Mouse (Mus musculus): ENCODE results near the gene Prdm4.

DNA sequence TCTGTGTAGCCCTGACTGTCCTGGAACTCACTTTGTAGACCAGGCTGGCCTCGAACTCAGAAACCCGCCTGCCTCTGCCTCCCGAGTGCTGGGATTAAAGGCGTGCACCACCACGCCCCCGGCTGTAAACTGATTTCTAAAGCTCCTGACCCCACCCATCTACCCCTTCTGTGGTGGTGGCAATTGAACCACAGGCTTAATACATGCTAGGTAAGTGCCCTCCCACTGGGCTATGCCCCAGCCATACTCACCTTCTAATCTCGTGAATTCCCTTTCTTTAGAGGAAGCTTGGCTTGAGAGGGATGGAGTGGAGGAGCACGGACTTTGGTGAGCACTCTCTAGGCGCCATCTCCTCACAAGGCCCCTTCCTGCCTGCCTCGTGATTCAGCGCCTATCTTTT, 13.0 kb upstream of the Prdm4 start:
- TF ChIP-seq POLR2A (IDR thresholded peaks at IDR 0.05; ENCODE audit: borderline replicate concordance, extremely low read depth, low read depth, low read length) (no peak), CTCF (IDR thresholded peaks at IDR 0.05; ENCODE audit: insufficient read depth, low read length) (no peak)
